Mouse (Mus musculus): Measurements from ENCODE around the gene Nlrp4e.
"Not testable (repeated sequence)": the region's sequence is repeated elsewhere in the genome, so short reads cannot be mapped to it uniquely, and the experiment has no call there.

The Nlrp4e gene

DNA sequence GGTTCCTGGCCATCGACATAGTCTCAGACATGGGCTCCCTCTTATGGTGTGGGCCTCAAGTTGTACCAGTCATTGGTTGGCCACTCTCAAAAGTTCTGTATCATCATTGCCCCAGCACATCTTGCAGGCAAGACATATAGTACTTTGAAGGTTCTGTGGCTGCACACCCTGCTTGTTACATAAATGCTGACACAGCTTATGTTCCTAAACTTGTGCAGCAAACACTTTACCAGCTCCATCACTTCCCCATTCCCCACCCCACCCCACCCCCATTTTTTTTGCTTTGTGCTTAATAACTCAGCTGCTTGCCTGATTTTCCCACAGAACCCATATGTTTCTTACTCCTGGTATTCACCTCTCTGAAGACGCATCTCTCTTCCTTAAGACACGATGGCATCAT is at the start of gene Nlrp4e:
TSS of gene Nlrp4e (plus strand) at position 301 of the 400 bp plus-strand sequence.
- DNase-seq (ENCODE audit: low spot score in 2 of 2): not testable (repeated sequence)

GRCm38 (mm10) chr7:23251582-23251981 is 49.4 kb upstream of the Nlrp4e start, which contains the start of gene Vmn1r166:
Gene Vmn1r166 (minus strand): TSS chr7:23251682.
- DNase-seq (ENCODE audit: low spot score in 2 of 2): not testable (repeated sequence)

GRCm38 (mm10) chr7:23278800-23279199 is 22.2 kb upstream of the Nlrp4e start, which contains the start of gene Gm6902:
Gene Gm6902 (minus strand): TSS chr7:23278900.
- DNase-seq (ENCODE audit: low spot score in 2 of 2): not testable (repeated sequence)

DNA sequence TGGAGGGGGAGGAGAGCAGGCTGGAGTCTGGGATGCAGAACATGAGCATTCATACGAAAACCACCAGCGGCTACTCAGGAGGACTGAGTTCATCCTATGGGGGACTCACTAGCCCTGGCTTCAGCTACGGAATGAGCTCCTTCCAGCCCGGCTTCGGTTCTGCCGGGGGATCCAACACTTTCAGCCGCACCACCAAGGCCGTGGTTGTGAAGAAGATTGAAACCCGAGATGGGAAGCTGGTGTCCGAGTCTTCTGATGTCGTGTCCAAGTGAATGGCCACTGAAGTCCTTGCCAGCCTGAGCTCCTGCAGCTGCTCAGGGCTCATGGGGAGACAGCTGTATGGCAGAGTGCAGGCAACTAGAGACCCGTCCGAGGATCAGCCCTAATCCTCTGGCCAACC is 57.3 kb downstream of the Nlrp4e start:
- DNase-seq (ENCODE audit: low spot score in 2 of 2): not testable (repeated sequence)

DNA sequence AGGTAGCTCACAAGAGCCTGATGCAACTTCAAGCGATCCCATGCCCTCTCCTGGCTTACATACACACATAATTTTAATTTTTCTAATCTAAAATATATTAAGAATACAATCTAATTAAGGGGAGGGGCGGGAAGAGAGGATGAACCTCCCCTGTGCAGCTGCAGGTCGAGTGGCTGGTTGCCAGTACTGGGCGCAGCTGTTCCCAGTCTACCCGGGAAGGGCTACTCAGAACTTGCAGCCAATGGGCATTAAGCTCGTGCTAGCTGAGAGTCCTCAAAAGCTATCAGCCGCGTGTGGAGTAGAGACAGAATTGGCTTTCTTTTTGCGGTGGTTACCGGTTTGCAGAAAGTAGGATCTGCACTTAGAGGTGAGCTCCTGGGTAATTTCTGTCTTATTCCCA is 84.6 kb downstream of the Nlrp4e start, which contains the start of gene Nlrp5:
TSS of gene Nlrp5 (plus strand) at position 301 of the 400 bp plus-strand sequence.
- no peak for DNase-seq (ENCODE audit: low spot score in 2 of 2)

Data from frontal cortex, postnatal 25 days (tissue).